Mouse (Mus musculus) MEL (cell line): ENCODE results near the gene Nr1h4.

Source experiments
- CHD2 ChIP-seq: IDR thresholded peaks from 2 replicates; pipeline ENCODE4 v1.6.1; 2011; ENCODE audit warnings: low read length, improper control_type of control experiment
- CTCF ChIP-seq, 3 experiments: IDR thresholded peaks in 2 of 3; conservative IDR thresholded peaks in 1 of 3; 2 replicates each; pipeline ENCODE4 v1.5.1; 2011 to 2012; ENCODE audit warnings: low read length in 3 of 3, low read depth in 2 of 3, mild to moderate bottlenecking in 2 of 3, improper control_type of control experiment in 1 of 3, inconsistent platforms in 1 of 3, mixed read lengths in 1 of 3, moderate library complexity in 1 of 3; ENCODE audit not compliant: control insufficient read depth in 1 of 3, insufficient read depth in 1 of 3, poor library complexity in 1 of 3, severe bottlenecking in 1 of 3
- EP300 ChIP-seq, 2 experiments: IDR thresholded peaks; 2 replicates each; pipeline ENCODE4 v1.6.1; 2011; ENCODE audit warnings: improper control_type of control experiment in 2 of 2, low read length in 2 of 2, low read depth in 1 of 2, mild to moderate bottlenecking in 1 of 2
- JUND ChIP-seq: IDR thresholded peaks from 2 replicates; pipeline ENCODE4 v1.6.1; 2011; ENCODE audit warnings: low read depth, mild to moderate bottlenecking, improper control_type of control experiment, low read length
- MAFK ChIP-seq: IDR thresholded peaks from 2 replicates; pipeline ENCODE4 v1.6.1; 2011; ENCODE audit warnings: low read depth, mild to moderate bottlenecking, low read length, improper control_type of control experiment, borderline replicate concordance
- MAZ ChIP-seq: IDR thresholded peaks from 2 replicates; pipeline ENCODE4 v1.6.1; 2012; ENCODE audit warnings: low read depth, mild to moderate bottlenecking, inconsistent platforms, low read length, improper control_type of control experiment
- MEF2A ChIP-seq: IDR thresholded peaks from 2 replicates; pipeline ENCODE4 v1.6.1; 2014; ENCODE audit warnings: low read depth, mild to moderate bottlenecking, inconsistent platforms, low read length, improper control_type of control experiment; ENCODE audit not compliant: poor library complexity, insufficient replicate concordance, severe bottlenecking; ENCODE audit errors: extremely low read depth
- MXI1 ChIP-seq: IDR thresholded peaks from 2 replicates; pipeline ENCODE4 v1.6.1; 2011; ENCODE audit warnings: mild to moderate bottlenecking, low read depth, low read length, improper control_type of control experiment
- POLR2A ChIP-seq, 2 experiments: IDR thresholded peaks; 2 replicates each; pipeline ENCODE4 v1.6.1; 2011 to 2012; ENCODE audit warnings: low read length in 2 of 2, mild to moderate bottlenecking in 2 of 2, control low read depth in 1 of 2, improper control_type of control experiment in 1 of 2, low read depth in 1 of 2, moderate library complexity in 1 of 2; ENCODE audit not compliant: control insufficient read depth in 1 of 2, insufficient read depth in 1 of 2, poor library complexity in 1 of 2
- SIN3A ChIP-seq: IDR thresholded peaks from 2 replicates; pipeline ENCODE4 v1.6.1; 2012; ENCODE audit warnings: low read length, improper control_type of control experiment, inconsistent platforms
- TBP ChIP-seq: IDR thresholded peaks from 2 replicates; pipeline ENCODE4 v1.8.0; 2011; ENCODE audit warnings: low read depth, low read length, improper control_type of control experiment
- ZMIZ1 ChIP-seq: IDR thresholded peaks from 2 replicates; pipeline ENCODE4 v1.6.1; 2012; ENCODE audit warnings: low read depth, mild to moderate bottlenecking, inconsistent platforms, low read length, improper control_type of control experiment, moderate library complexity

- TF ChIP-seq POLR2A (IDR thresholded peaks at IDR 0.05; ENCODE audit: control insufficient read depth in 1 of 2, insufficient read depth in 1 of 2, low read depth in 1 of 2, low read length in 2 of 2, poor library complexity in 1 of 2) (no peak), CTCF (IDR thresholded peaks at IDR 0.05 in 2 of 3, conservative IDR thresholded peaks at IDR 0.05 in 1 of 3; ENCODE audit: control insufficient read depth in 1 of 3, insufficient read depth in 1 of 3, low read depth in 2 of 3, low read length in 3 of 3, poor library complexity in 1 of 3, severe bottlenecking in 1 of 3) (no peak), ZMIZ1 (no peak), JUND (no peak), MEF2A (no peak), MAFK (no peak), CHD2 (no peak), MXI1 (no peak), SIN3A (no peak), TBP (no peak), EP300 (IDR thresholded peaks at IDR 0.05; ENCODE audit: low read depth in 1 of 2, low read length in 2 of 2) (no peak), MAZ (no peak)
Observed at GRCm38 (mm10) chr10:89490250-89490649, 43.1 kb downstream of the Nr1h4 start.
